Mouse (Mus musculus) 416B (cell line): ENCODE results near the gene Npcd.

Experiments
- DNase-seq: peaks from one replicate; pipeline ENCODE4 v3.0.0; 2011; ENCODE audit warnings: low read depth

Npcd gene

DNA sequence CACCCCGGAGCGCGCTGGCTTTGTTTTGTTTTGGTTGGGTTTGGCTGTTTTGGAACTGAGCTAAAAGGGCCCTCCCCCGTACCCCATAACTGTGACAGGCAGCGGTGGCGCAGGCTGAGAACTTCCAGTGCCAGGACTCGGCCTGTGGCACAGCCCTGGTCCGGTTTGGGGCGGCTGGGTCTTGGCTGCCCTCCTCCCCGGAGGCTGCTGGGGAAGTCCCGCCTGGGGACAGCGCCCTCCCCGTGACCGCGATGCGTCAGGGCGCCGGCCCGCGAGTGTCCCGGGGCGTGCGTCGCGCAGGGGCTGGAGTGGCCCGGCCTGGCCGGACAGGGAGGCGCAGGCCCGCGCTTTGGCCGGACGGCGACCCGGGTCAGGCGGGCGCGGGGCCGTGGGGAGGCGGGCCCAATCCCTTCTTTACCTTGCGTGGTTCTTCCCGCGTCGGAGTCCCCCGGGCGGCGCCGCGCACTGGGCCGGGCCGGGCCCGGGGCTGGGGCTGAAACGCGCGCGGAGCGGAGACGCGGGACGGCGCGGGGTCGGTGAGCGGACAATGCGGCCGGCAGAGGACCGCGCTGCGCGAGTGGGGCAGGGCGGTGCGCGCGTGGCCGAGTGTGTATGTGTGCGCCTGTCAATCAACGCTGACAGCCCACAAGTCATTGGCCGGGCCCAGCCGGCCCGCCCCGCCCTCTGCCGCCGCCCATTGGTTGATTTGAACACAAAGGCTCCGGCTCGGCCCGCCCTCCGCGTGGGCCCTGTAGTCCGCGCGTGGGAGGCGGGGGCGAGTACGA, 91.9 kb downstream of the Npcd start, which contains the start of gene Sun2:
TSS of gene Sun2 (minus strand) at position 616 of the 785 bp plus-strand sequence.
- peak; percentile 85 for DNase-seq

DNA sequence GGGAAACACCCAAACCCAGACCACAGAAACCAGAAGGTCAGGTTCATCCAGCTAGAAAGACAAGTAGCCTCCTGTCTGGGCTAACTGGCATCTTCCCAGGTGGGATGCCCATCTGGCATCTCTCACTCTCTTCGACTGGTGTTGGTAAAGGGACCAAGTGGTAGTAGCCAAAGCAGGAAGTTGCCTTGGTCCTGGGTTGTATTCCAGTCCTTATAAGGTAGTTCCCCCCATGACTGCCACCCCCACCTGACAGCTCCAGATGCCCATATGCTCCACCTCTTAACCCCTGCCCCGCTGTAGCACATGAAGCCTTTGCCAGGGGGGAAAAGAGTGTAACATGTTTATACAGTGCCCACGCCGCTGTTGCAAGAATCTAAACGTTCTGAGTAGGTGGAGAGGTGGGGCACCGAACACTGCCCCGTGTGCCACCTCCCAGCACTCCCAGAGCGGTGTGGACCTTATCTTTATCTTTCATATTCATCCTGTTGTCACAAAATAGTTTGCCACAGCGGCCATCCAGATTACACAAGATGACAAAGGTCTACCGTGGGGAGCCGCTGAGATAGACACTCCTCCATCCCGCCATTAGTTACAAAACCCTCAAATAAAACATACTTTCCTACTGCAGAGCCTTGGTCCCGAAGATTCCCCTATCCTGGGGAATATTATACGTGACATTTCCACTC, 92.7 kb downstream of the Npcd start:
- peak; percentile 92 for DNase-seq

DNA sequence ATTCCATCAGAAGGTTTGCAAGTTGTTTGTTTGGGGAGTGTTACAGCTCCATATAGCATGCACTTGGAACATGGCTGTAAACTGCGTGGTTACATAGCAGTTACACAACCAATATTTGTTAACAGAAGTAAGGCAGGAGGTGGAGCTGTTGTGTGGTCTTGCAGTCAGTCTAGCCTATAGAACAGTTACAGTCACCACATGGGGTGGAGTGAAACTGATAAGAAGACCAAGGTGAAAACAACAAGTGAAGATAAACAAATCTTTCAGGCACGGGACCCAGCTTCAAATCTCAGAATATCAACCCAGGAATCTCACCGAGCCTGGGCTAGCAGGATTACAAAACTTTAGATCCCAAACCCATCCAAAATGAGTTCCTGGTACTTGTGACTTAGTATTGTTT, 93.3 kb downstream of the Npcd start:
- peak; percentile 76 for DNase-seq
